Mouse (Mus musculus): ENCODE measurements at regions not wholly inside any gene's neighbourhood (a gene's known extent, or its start where the extent isn't known, plus 50 kb on each side); places are given as distances from the start of the nearest gene placed in this dataset.

DNA sequence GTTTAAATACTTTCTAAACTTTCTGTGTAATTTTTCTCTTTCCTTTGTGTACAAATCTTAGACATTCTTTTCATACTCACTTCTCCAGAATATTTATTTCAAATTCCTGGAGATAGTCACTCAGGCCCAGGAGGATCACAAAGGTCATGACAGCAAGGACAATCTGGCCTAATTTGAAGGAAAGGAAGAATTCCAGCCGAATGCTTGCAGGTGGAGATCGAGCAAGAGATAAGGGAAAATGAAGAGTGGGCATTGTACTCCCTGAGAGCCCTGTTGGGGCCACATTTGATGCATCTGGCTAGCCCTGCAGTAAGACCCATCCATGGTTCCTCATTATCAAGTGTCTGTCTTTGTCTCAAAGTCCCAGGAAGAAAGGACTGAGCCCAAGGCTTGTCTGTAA lies 66.0 kb upstream of the Jazf1 start:
- no peak for DNase-seq

DNA sequence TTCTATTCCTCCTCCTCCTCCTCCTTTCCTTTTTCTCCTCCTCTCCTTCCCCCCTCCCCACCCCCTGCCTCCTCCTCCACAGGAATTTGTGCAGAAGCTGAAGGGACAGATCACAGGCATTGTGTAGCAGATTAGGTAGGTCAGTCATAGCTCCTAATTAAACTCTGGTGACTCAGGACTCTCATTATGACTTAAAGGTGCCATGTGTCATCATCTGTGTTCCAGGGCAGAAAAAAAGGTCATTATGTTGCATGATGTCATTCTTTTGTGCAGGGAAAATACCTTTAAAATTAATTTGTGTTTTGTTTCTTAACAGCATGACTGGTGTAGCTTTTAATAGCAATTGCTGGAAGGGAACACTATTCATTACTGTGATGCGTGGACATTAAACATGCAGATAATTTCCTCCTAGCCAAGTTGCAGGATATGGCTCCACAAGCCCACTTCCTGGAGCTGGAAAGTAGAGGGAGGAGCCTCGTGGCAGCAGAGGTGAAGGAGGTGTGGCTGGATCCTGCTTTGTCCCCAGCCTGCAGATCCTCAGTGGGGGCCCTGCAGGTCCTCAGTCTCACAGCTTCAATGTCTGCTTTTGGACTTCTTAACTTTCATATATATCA lies 62.4 kb upstream of the Jazf1 start:
- DNase-seq = no peak

DNA sequence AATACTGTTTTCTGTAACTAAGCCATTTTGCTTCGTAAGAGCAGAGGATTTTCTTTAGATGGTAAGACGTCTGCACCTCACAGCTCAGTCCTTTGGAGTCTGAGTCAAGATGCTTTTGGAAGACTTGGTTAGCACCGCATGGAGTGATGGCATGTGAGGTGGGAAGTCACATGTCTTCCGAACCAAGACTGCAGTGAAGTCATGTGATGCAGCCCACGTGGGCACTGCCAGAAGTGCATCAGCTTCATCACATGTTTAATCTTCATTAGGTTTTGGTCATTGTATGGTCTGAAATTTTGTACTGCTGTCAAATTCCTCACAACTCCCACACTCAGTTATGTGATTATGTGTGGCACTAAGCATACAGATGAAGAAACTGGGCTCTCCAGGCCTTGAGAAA lies 58.3 kb upstream of the Jazf1 start:
- no peak for DNase-seq

DNA sequence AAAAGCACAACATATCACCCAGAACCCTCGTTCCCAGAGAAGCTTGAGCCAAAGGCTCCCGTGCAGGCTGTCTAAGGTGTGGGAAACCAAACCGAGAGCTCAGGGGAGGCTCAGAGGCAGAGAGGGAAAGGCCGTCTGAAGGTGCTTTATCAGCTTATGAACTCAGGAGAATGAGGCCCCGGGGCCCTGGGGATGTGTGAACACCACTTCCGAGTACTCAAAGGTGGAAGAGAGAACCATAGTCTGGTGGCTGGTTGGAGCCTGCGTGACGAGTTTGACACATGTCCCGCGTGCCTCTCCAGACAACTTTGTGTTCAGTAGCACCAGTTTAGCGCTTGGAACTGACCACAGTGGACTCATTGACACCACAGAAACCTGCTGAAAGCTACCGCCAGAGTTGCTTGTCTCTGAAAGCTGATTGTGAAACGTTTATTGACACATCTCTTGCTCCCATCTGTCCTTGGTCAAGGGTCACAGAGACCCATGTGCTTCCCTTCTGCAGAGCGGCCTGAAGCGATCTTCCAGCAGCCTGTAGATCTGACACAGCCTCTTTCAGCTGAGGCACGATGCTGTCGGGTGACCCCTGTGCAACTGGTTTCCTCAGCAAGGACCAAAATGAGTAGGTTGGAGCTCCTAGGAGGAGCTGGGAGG lies 56.5 kb upstream of the Jazf1 start:
- DNase-seq = no peak

DNA sequence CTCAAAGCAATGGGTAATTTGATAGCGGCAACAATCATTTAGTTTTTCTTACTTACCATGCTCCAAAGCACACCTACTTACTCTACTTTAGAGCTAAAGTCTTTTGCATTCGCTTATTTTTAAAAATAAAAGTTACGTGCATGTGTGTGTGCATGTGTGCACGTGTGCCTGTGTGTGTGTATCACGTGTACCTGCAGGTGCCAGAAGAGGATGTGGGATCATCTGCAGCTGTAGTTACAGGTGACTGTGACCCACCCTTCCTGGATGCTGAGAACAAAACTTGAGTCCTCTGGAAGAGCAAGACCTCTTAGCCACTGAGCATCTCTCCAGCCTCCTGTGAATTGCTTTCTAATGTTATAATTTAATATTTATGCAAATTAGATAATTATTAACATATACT lies 52.0 kb upstream of the Jazf1 start:
- no peak for DNase-seq
